Mouse (Mus musculus) left cerebral cortex, postnatal 4 days (tissue): ENCODE measurements around the gene Fgf9. TPM values are rescaled to one million over a fixed set of nuclear protein-coding genes. Genes with fewer than 3 reads are reported as not detected.

ENCODE experiments used
- DNase-seq: peaks from one replicate; pipeline ENCODE4 v3.0.0-alpha.2; 2022
- intact Hi-C: fragments of 180-260 bp; cut with DNase I; formaldehyde crosslinking; loops from one replicate; pipeline ENCODE4 v1.15.1; 2025
- total RNA-seq, 2 experiments: library from RNA; stranded (reverse); gene quantifications; 2 replicates each; pipeline ENCODE4 v1.2.3; 2021

Fgf9 gene
- total RNA-seq, 2 experiments from 2014 or later = 11.8 TPM

- no peak for DNase-seq
- intact Hi-C loops = no loop called here
Observed at GRCm38 (mm10) chr14:58087326-58087725, 17.0 kb downstream of the Fgf9 start.

- intact Hi-C loops = no loop called here
- no peak for DNase-seq
Observed at GRCm38 (mm10) chr14:58089486-58089885, 19.1 kb downstream of the Fgf9 start.

GRCm38 (mm10) chr14:58091321-58091720 is 21.0 kb downstream of the Fgf9 start:
- intact Hi-C loops = no loop called here
- no peak for DNase-seq

GRCm38 (mm10) chr14:58099599-58099998 is 29.3 kb downstream of the Fgf9 start:
- intact Hi-C loops = no loop called here
- DNase-seq = peak; percentile 64

- intact Hi-C loops = no loop called here
Observed at GRCm38 (mm10) chr14:58101298-58101697, 31.0 kb downstream of the Fgf9 start.

GRCm38 (mm10) chr14:58104266-58104665 is 33.9 kb downstream of the Fgf9 start:
- intact Hi-C loops = no loop called here
- no peak for DNase-seq

More at GRCm38 (mm10) chr14:58101298-58101697, 31.0 kb downstream of the Fgf9 start:
- no peak for DNase-seq

- DNase-seq = no peak
- intact Hi-C loops = no loop called here
Observed at GRCm38 (mm10) chr14:58105596-58105995, 35.2 kb downstream of the Fgf9 start.

GRCm38 (mm10) chr14:58109601-58110000 is 39.3 kb downstream of the Fgf9 start:
- peak; percentile 64 for DNase-seq
- intact Hi-C loops = no loop called here

GRCm38 (mm10) chr14:58111562-58111961 is 41.2 kb downstream of the Fgf9 start:
- DNase-seq = peak; percentile 39

GRCm38 (mm10) chr14:58112341-58112740 is 42.0 kb downstream of the Fgf9 start:
- peak; percentile 91 for DNase-seq
- intact Hi-C loops = no loop called here

More at GRCm38 (mm10) chr14:58111562-58111961, 41.2 kb downstream of the Fgf9 start:
- intact Hi-C loops = no loop called here

- DNase-seq = peak; percentile 92
- intact Hi-C loops = no loop called here
Observed at GRCm38 (mm10) chr14:58113180-58113579, 42.8 kb downstream of the Fgf9 start.

GRCm38 (mm10) chr14:58114146-58114545 is 43.8 kb downstream of the Fgf9 start:
- intact Hi-C loops = no loop called here
- DNase-seq = peak; percentile 21

- DNase-seq = no peak
- intact Hi-C loops = no loop called here
Observed at GRCm38 (mm10) chr14:58124625-58125024, 54.3 kb downstream of the Fgf9 start.

GRCm38 (mm10) chr14:58126508-58126907 is 56.2 kb downstream of the Fgf9 start:
- DNase-seq = no peak
- intact Hi-C loops = no loop called here

GRCm38 (mm10) chr14:58139506-58140055 is 69.2 kb downstream of the Fgf9 start:
- DNase-seq = no peak
- intact Hi-C loops = no loop called here

- peak; percentile 4 for DNase-seq
- intact Hi-C loops = no loop called here
Observed at GRCm38 (mm10) chr14:58149637-58150470, 79.5 kb downstream of the Fgf9 start.

- peak; percentile 14 for DNase-seq
- intact Hi-C loops = no loop called here
Observed at GRCm38 (mm10) chr14:58150471-58150855, 80.1 kb downstream of the Fgf9 start.

- intact Hi-C loops = no loop called here
- no peak for DNase-seq
Observed at GRCm38 (mm10) chr14:58152110-58152509, 81.8 kb downstream of the Fgf9 start.

- intact Hi-C loops = no loop called here
- DNase-seq = no peak
Observed at GRCm38 (mm10) chr14:58153470-58154416, 83.4 kb downstream of the Fgf9 start.

- intact Hi-C loops = no loop called here
- no peak for DNase-seq
Observed at GRCm38 (mm10) chr14:58160624-58161023, 90.3 kb downstream of the Fgf9 start.
